Mouse (Mus musculus) ES-Bruce4 (cell line): ENCODE measurements around the gene Fopnl. TPM values are rescaled to one million over a fixed set of nuclear protein-coding genes. Genes with fewer than 3 reads are reported as not detected.
A peak's percentile ranks its signal among the peaks of the same experiment; 100 is the strongest.

ENCODE experiments used
- H3K27ac ChIP-seq: 2 replicates; pipeline ENCODE4 v1.5.1; 2012; ENCODE audit warnings: low read length, inconsistent platforms; ENCODE audit not compliant: insufficient read depth
- H3K27me3 ChIP-seq: 2 replicates; pipeline ENCODE4 v1.6.1; 2012; ENCODE audit warnings: mild to moderate bottlenecking, low read length, inconsistent platforms; ENCODE audit not compliant: control insufficient read depth, poor library complexity, insufficient read depth, severe bottlenecking
- H3K36me3 ChIP-seq: 2 replicates; pipeline ENCODE4 v1.6.1; 2012; ENCODE audit warnings: inconsistent platforms, mild to moderate bottlenecking, low read length, moderate library complexity; ENCODE audit not compliant: control insufficient read depth, poor library complexity, insufficient read depth, severe bottlenecking
- H3K4me1 ChIP-seq: one replicate; pipeline ENCODE4 v1.8.1; 2011; ENCODE audit warnings: low read length; ENCODE audit not compliant: control insufficient read depth, insufficient read depth
- H3K4me3 ChIP-seq: 2 replicates; pipeline ENCODE4 v1.5.1; 2011; ENCODE audit warnings: low read depth, mild to moderate bottlenecking, low read length
- H3K9ac ChIP-seq: 2 replicates; pipeline ENCODE4 v1.6.1; 2012; ENCODE audit warnings: low read depth, mild to moderate bottlenecking, inconsistent platforms; ENCODE audit not compliant: poor library complexity, severe bottlenecking
- H3K9me3 ChIP-seq: replicated peaks from 2 replicates; pipeline ENCODE4 v1.6.1; 2012; ENCODE audit warnings: mild to moderate bottlenecking, low read length, inconsistent platforms; ENCODE audit not compliant: control insufficient read depth, poor library complexity, insufficient read depth, severe bottlenecking
- CTCF ChIP-seq: IDR thresholded peaks from one replicate; pipeline ENCODE4 v1.8.1; 2011; ENCODE audit warnings: low read depth, low read length
- EP300 ChIP-seq: IDR thresholded peaks from 2 replicates; pipeline ENCODE4 v1.6.1; 2011; ENCODE audit warnings: low read depth, low read length; ENCODE audit not compliant: insufficient read depth
- POLR2A ChIP-seq: IDR thresholded peaks from one replicate; pipeline ENCODE4 v1.8.1; 2011; ENCODE audit warnings: low read length; ENCODE audit not compliant: insufficient read depth
- polyA plus RNA-seq: library from polyadenylated mRNA; stranded (reverse); fragments of >200 nt; gene quantifications from 2 replicates; pipeline ENCODE4 v1.2.4, GENCODE M21; 2011; ENCODE audit warnings: low read depth; ENCODE audit not compliant: missing spikeins, insufficient read depth, insufficient read length

Gene Fopnl
- polyA plus RNA-seq, 1 experiment, result 39.6 TPM

DNA sequence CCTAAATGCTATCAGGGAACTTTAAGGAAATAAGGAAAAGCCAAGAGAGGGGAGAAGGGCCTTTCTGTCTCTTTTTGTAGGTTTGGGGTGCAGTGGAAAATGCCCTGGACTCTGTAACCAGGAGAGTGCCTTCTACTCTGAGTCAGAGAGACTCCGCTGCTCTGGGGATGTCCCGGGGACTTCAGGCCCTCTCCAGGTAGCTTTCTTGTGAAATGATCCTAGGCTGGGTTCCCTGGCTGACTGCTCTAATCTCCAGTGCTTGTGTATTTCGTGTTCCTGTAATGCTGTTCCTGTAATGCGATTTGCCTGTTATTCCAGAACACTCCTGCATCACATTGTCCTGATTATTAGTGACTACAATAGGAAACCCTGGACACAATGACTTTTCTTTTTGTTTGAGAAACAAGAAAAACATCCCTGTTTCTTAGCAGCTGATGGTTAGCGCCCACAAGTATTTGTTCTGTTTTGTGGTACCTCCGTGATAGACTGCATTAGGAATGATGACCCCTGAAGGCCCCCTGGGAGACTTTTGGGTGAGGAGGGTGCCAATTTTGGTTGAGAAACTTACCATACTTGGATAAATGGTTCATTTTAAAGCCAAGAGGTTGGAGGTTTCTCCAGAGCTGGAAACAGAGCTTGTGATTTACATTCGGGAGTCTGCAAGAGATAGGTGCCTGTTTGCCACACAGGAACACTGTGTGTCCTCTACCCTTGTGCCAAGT is 45.1 kb upstream of the Fopnl start:
- Histone ChIP-seq H3K36me3 (no peaks in the 10 kb centered on the region), H3K9ac (peak overlapping the region; percentile 95), H3K27me3 (no peaks in the 10 kb centered on the region), H3K9me3 (no peaks in the 10 kb centered on the region), H3K27ac (no peak overlapping the region), H3K4me3 (peak overlapping the region; percentile 91), H3K4me1 (peaks cover 5% of the 10 kb centered on the region)
- no peak for TF ChIP-seq EP300
- TF ChIP-seq POLR2A, result no peak
- no peak for TF ChIP-seq CTCF

DNA sequence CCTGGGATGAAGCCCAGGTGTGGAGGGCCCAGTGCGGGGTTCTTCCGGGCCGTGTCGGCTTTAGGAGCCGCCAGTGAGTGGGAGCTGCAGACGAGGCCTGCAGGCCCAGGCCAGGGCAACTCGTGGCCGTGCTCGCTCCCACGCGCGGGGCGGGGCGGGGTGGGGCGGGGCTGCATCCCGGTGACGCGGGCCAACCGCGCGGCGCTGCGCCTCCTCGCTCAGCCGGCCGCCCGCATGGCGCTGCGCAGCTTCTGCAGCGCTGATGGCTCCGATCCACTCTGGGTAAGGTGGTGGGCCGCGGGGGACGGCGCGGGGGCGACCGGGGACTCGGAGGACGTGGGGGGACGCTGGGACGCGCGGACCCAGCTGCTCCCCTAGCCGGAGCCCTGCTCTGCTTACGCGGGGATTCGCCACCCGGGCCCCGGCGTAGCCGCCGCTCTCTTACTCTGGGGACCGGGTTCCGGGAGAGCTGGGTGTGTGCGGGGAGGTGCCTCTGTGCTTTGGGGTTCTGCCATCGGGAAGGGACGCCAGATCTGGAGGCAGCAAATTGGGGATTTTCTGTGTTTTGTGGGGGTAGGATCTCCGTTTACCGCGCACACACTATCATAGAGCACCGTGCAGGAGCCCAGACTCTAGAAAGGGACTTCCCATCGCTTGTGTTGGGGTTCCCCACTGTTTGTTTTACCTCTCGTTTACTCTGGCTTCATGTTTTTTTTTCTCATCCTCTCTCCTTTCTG is 44.3 kb upstream of the Fopnl start, which contains the start of gene Abcc1:
Gene Abcc1 (plus strand): TSS at position 197 of the 737 bp plus-strand sequence.
- TF ChIP-seq EP300 (no peak), POLR2A (no peak), CTCF (no peak)
- Histone ChIP-seq H3K36me3 (no peaks in the 10 kb centered on the region), H3K27ac (no peak within 1 kb of the TSS)

GRCm38 (mm10) chr16:14360931-14361330 is 43.7 kb upstream of the Fopnl start:
- Histone ChIP-seq H3K9me3 (no peaks in the 10 kb centered on the region), H3K4me3 (peak overlapping the region; percentile 91), H3K9ac (peak overlapping the region; percentile 95), H3K27ac (no peak overlapping the region), H3K27me3 (no peaks in the 10 kb centered on the region), H3K36me3 (no peaks in the 10 kb centered on the region), H3K4me1 (peaks cover 2% of the 10 kb centered on the region)
- no peak for TF ChIP-seq POLR2A
- TF ChIP-seq CTCF, result no peak
- TF ChIP-seq EP300, result no peak

More for the DNA sequence above, 44.3 kb upstream of the Fopnl start, which contains the start of gene Abcc1:
- Histone ChIP-seq H3K4me1 (peaks cover 2% of the 10 kb centered on the region), H3K9ac (peak within 1 kb of the TSS; percentile 95), H3K9me3 (no peaks in the 10 kb centered on the region), H3K27me3 (no peaks in the 10 kb centered on the region), H3K4me3 (peak within 1 kb of the TSS; percentile 91)

DNA sequence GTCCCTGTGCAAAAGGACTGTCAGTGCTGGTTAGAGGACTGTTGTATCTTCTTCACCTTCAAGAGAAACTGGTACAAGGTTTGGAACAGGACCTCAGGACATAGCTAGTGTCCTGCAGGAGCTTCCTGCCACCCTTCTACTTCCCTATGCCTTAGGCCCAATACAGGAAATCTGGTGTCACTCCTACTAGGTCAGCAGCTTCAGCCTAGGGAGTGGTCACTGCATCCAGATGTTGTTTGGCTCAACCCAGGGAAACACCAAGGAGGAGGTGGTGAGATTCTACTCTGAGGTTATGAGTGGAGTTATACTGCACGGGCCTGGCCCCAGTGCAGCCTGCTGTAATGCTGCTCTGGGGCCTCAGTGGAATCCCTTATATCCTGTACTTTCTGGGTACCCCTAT is 41.3 kb upstream of the Fopnl start:
- no peak overlapping the region for H3K4me3 ChIP-seq

DNA sequence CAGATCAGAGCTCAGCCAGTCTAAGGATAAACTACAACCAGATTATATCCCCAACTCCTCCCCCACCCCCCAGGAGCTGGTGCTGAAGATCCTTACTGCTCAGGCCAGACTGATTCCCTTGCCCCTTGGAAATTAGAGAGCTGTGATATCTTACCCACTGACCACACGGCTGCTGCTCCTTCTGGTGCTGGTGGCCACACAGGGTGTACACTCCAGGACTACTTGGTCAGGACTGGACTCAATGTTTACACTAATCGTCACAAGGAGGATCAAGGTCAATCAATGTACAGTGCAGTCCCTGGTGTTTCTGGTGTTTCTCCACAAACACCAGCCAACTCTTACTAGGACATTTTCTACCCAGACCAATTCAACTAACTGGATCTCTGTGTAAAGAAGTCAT is 40.7 kb upstream of the Fopnl start:
- Histone ChIP-seq H3K36me3 (no peaks in the 10 kb centered on the region), H3K27me3 (no peaks in the 10 kb centered on the region), H3K9me3 (no peaks in the 10 kb centered on the region), H3K27ac (no peak overlapping the region), H3K9ac (no peak overlapping the region), H3K4me1 (no peaks in the 10 kb centered on the region), H3K4me3 (no peak overlapping the region)
- TF ChIP-seq EP300 (no peak), POLR2A (no peak), CTCF (no peak)

More for the DNA sequence above, 41.3 kb upstream of the Fopnl start:
- TF ChIP-seq CTCF, result no peak
- no peak for TF ChIP-seq EP300
- no peak for TF ChIP-seq POLR2A
- H3K4me1 ChIP-seq, result no peaks in the 10 kb centered on the region
- H3K9ac ChIP-seq, result no peak overlapping the region
- H3K27me3 ChIP-seq, result no peaks in the 10 kb centered on the region
- H3K9me3 ChIP-seq, result no peaks in the 10 kb centered on the region
- H3K36me3 ChIP-seq, result no peaks in the 10 kb centered on the region
- H3K27ac ChIP-seq, result no peak overlapping the region

DNA sequence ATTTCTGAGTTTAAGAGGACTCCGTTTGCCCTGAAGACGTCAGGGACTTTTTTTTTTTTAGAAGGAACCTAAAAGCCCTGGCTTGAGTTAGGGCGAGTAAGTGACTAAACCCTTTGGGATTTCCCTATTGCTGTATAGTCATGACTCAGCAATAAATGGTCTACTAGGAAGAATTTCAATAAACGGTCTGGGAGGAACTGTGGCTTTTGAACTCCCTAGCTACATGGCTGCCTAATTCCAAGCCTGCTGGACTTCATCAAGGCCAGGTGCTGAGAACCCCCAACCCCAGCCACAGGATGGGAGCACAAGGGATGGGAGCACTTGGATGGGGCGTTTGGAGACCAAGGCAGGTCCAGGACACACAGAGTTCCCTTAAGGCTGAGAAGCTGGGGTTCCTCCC is 35.5 kb upstream of the Fopnl start:
- H3K9ac ChIP-seq, result no peak overlapping the region
- no peaks in the 10 kb centered on the region for H3K36me3 ChIP-seq
- H3K4me3 ChIP-seq, result no peak overlapping the region
- H3K27ac ChIP-seq, result no peak overlapping the region
- peaks cover 5% of the 10 kb centered on the region for H3K4me1 ChIP-seq
- TF ChIP-seq POLR2A (no peak), CTCF (no peak)
- H3K9me3 ChIP-seq, result no peaks in the 10 kb centered on the region
- H3K27me3 ChIP-seq, result no peaks in the 10 kb centered on the region
